Mouse (Mus musculus) midbrain, embryonic 14.5 days (tissue): ENCODE data around the gene Plekhb1. TPM values are rescaled to one million over a fixed set of nuclear protein-coding genes. Genes with fewer than 3 reads are reported as not detected.

Source experiments
- ATAC-seq: fragments of 200-750 bp; cut with Nextera tagmentation; 2 replicates; pipeline ENCODE4 v1.8.0; 2017; ENCODE audit warnings: moderate number of reproducible peaks, moderate library complexity; ENCODE audit not compliant: low FRiP score, low TSS enrichment
- DNase-seq: peaks from one replicate; pipeline ENCODE4 v3.0.0-alpha.2; 2015
- H3K27ac ChIP-seq: fragments of 300-500 bp; sonication (generic); replicated peaks from 2 replicates; pipeline ENCODE4 v1.5.1; 2014; ENCODE audit warnings: mild to moderate bottlenecking, low read depth, low read length, moderate library complexity
- H3K27me3 ChIP-seq: fragments of 300-500 bp; sonication (generic); 2 replicates; pipeline ENCODE4 v1.6.1; 2014; ENCODE audit warnings: low read length, control low read depth, mixed read lengths; ENCODE audit not compliant: control insufficient read depth, insufficient read depth
- H3K36me3 ChIP-seq: fragments of 300-500 bp; sonication (generic); 2 replicates; pipeline ENCODE4 v1.6.1; 2014; ENCODE audit warnings: low read length, control low read depth; ENCODE audit not compliant: control insufficient read depth, insufficient read depth
- H3K4me1 ChIP-seq: fragments of 300-500 bp; sonication (generic); 2 replicates; pipeline ENCODE4 v1.6.1; 2014; ENCODE audit warnings: mild to moderate bottlenecking, antibody characterized with exemption, low read length, control low read depth; ENCODE audit not compliant: control insufficient read depth, insufficient read depth
- H3K4me2 ChIP-seq: fragments of 300-500 bp; sonication (generic); 2 replicates; pipeline ENCODE4 v1.6.1; 2014; ENCODE audit warnings: mild to moderate bottlenecking, low read length, moderate library complexity
- H3K4me3 ChIP-seq: fragments of 300-500 bp; sonication (generic); replicated peaks from 2 replicates; pipeline ENCODE4 v1.5.1; 2014; ENCODE audit warnings: low read depth, low read length
- H3K9ac ChIP-seq: fragments of 300-500 bp; sonication (generic); replicated peaks from 2 replicates; pipeline ENCODE4 v1.6.1; 2014; ENCODE audit warnings: mild to moderate bottlenecking, low read length, moderate library complexity
- H3K9me3 ChIP-seq: fragments of 300-500 bp; sonication (generic); 2 replicates; pipeline ENCODE4 v1.6.1; 2016; ENCODE audit warnings: low read length, control low read depth, mixed read lengths; ENCODE audit not compliant: control insufficient read depth
- WGBS: fragments of 180-500 bp; shearing (Covaris S2); extraction: QIAGEN DNeasy Blood & Tissue Kit; methylation state at CpG from one replicate; pipeline ENCODE4 v1.1.7; 2014; 5-methylcytosine and 5-hydroxymethylcytosine counted together
- polyA plus RNA-seq: library from polyadenylated mRNA; unstranded; fragments of >200 nt; fragmentation: Nextera tagmentation; extraction: Ambion mirVana; gene quantifications from 2 replicates; pipeline ENCODE4 v1.2.1, GENCODE M21; 2014

The Plekhb1 gene
- 7.8 and 8.5 TPM in 2 replicates for polyA plus RNA-seq

GRCm38 (mm10) chr7:100662231-100662630 lies at the start of gene Plekhb1:
Gene Plekhb1, minus strand, starts transcription at chr7:100662414.
- no peaks in the 10 kb centered on the region for H3K36me3 ChIP-seq
- no peaks in the 10 kb centered on the region for H3K27me3 ChIP-seq
- H3K4me2 ChIP-seq = peak within 1 kb of the TSS; percentile 35
- ATAC-seq (no peak), DNase-seq (no peak)
- no peaks in the 10 kb centered on the region for H3K9me3 ChIP-seq
- H3K9ac ChIP-seq = no peak within 1 kb of the TSS; the same call in 1 of the 2 replicates
- no peak within 1 kb of the TSS for H3K4me3 ChIP-seq
- 0 out of 2 replicates have a peak within 1 kb of the TSS, but pooled peaks have one; percentile 0 for H3K27ac ChIP-seq
- H3K4me1 ChIP-seq = peaks cover 6% of the 10 kb centered on the region; the same call in 1 of the 2 replicates
- WGBS = 42% methylated on average over 8 of the region's 8 CpGs

- Histone ChIP-seq H3K4me1 (peaks cover 20% of the 10 kb centered on the region), H3K4me2 (peak overlapping the region; percentile 75), H3K36me3 (no peaks in the 10 kb centered on the region), H3K27ac (peak overlapping the region; percentile 100), H3K9me3 (no peaks in the 10 kb centered on the region), H3K4me3 (peak overlapping the region; percentile 82), H3K9ac (peak overlapping the region; percentile 97), H3K27me3 (no peaks in the 10 kb centered on the region)
- ATAC-seq (no peak; the same call in 1 of the 2 replicates), DNase-seq (no peak)
- WGBS = under 1% methylated on average over 23 of the region's 23 CpGs
Observed at GRCm38 (mm10) chr7:100706883-100707480, 44.8 kb upstream of the Plekhb1 start.

GRCm38 (mm10) chr7:100706143-100706841 lies 44.1 kb upstream of the Plekhb1 start, which contains the start of gene Fam168a:
Gene Fam168a, plus strand, starts transcription at chr7:100706635.
- H3K27me3 ChIP-seq = no peaks in the 10 kb centered on the region
- peak within 1 kb of the TSS; percentile 82 for H3K4me3 ChIP-seq
- ATAC-seq (peak; percentile 97), DNase-seq (peak; percentile 97)
- H3K36me3 ChIP-seq = no peaks in the 10 kb centered on the region
- H3K4me1 ChIP-seq = peaks cover 20% of the 10 kb centered on the region
- WGBS = under 1% methylated on average over 34 of the region's 37 CpGs
- peak within 1 kb of the TSS; percentile 75 for H3K4me2 ChIP-seq
- peak within 1 kb of the TSS; percentile 97 for H3K9ac ChIP-seq
- H3K27ac ChIP-seq = peak within 1 kb of the TSS; percentile 100
- no peaks in the 10 kb centered on the region for H3K9me3 ChIP-seq

GRCm38 (mm10) chr7:100699771-100700770 lies 37.9 kb upstream of the Plekhb1 start:
- H3K27ac ChIP-seq = no peak overlapping the region
- no peaks in the 10 kb centered on the region for H3K9me3 ChIP-seq
- ATAC-seq = no peak
- H3K27me3 ChIP-seq = no peaks in the 10 kb centered on the region
- H3K9ac ChIP-seq = no peak overlapping the region
- H3K4me1 ChIP-seq = no peaks in the 10 kb centered on the region
- no peak overlapping the region for H3K4me2 ChIP-seq
- H3K4me3 ChIP-seq = no peak overlapping the region
- no peaks in the 10 kb centered on the region for H3K36me3 ChIP-seq
- DNase-seq = no peak
- 65% methylated on average over 8 of the region's 8 CpGs for WGBS

GRCm38 (mm10) chr7:100693199-100693598 lies 31.0 kb upstream of the Plekhb1 start:
- no peaks in the 10 kb centered on the region for H3K4me1 ChIP-seq
- no peaks in the 10 kb centered on the region for H3K9me3 ChIP-seq
- H3K27ac ChIP-seq = no peak overlapping the region
- H3K4me3 ChIP-seq = no peak overlapping the region
- H3K9ac ChIP-seq = no peak overlapping the region
- H3K36me3 ChIP-seq = no peaks in the 10 kb centered on the region
- no peak for DNase-seq
- no peak for ATAC-seq
- WGBS = 71% methylated on average over 8 of the region's 8 CpGs
- H3K27me3 ChIP-seq = no peaks in the 10 kb centered on the region
- H3K4me2 ChIP-seq = no peak overlapping the region

- 85% methylated on average over 7 of the region's 7 CpGs for WGBS
- no peak for DNase-seq
Observed at GRCm38 (mm10) chr7:100688471-100688870, 26.3 kb upstream of the Plekhb1 start.

GRCm38 (mm10) chr7:100685061-100686030 lies 23.1 kb upstream of the Plekhb1 start:
- H3K4me1 ChIP-seq = no peaks in the 10 kb centered on the region
- H3K9me3 ChIP-seq = no peaks in the 10 kb centered on the region
- H3K9ac ChIP-seq = no peak overlapping the region
- ATAC-seq (peak; percentile 60), DNase-seq (peak; percentile 91)
- WGBS = 43% methylated on average over 13 of the region's 13 CpGs
- H3K27me3 ChIP-seq = no peaks in the 10 kb centered on the region
- no peak overlapping the region for H3K4me2 ChIP-seq
- no peak overlapping the region for H3K4me3 ChIP-seq
- no peaks in the 10 kb centered on the region for H3K36me3 ChIP-seq
- H3K27ac ChIP-seq = no peak overlapping the region

More at GRCm38 (mm10) chr7:100688471-100688870, 26.3 kb upstream of the Plekhb1 start:
- H3K9ac ChIP-seq = no peak overlapping the region
- no peaks in the 10 kb centered on the region for H3K4me1 ChIP-seq
- no peaks in the 10 kb centered on the region for H3K9me3 ChIP-seq
- ATAC-seq = no peak
- no peaks in the 10 kb centered on the region for H3K27me3 ChIP-seq
- no peak overlapping the region for H3K27ac ChIP-seq
- no peak overlapping the region for H3K4me3 ChIP-seq
- H3K4me2 ChIP-seq = no peak overlapping the region
- H3K36me3 ChIP-seq = no peaks in the 10 kb centered on the region
